Mouse (Mus musculus) limb, embryonic 11.5 days (tissue): ENCODE data around the gene Gm13272. TPM values are rescaled to one million over a fixed set of nuclear protein-coding genes. Genes with fewer than 3 reads are reported as not detected.
"Not testable (repeated sequence)": the region's sequence is repeated elsewhere in the genome, so short reads cannot be mapped to it uniquely, and the experiment has no call there.

Experiments used
- ATAC-seq: fragments of 200-750 bp; cut with Nextera tagmentation; 2 replicates; pipeline ENCODE4 v1.8.0; 2017; ENCODE audit warnings: low read depth; ENCODE audit not compliant: insufficient number of reproducible peaks, low FRiP score, low TSS enrichment
- DNase-seq: peaks from one replicate; pipeline ENCODE4 v3.0.0-alpha.2; 2015; ENCODE audit warnings: low spot score
- H3K27ac ChIP-seq: fragments of 300-500 bp; sonication (generic); replicated peaks from 2 replicates; pipeline ENCODE4 v1.5.1; 2014; ENCODE audit warnings: low read depth, mild to moderate bottlenecking, low read length
- H3K27me3 ChIP-seq: fragments of 300-500 bp; sonication (generic); 2 replicates; pipeline ENCODE4 v1.6.1; 2014; ENCODE audit warnings: mild to moderate bottlenecking, low read length, mixed read lengths; ENCODE audit not compliant: control insufficient read depth, insufficient read depth
- H3K36me3 ChIP-seq: fragments of 300-500 bp; sonication (generic); 2 replicates; pipeline ENCODE4 v1.6.1; 2014; ENCODE audit warnings: mild to moderate bottlenecking, low read length, moderate library complexity, mixed read lengths; ENCODE audit not compliant: control insufficient read depth, insufficient read depth
- H3K4me1 ChIP-seq: fragments of 300-500 bp; sonication (generic); 2 replicates; pipeline ENCODE4 v1.6.1; 2014; ENCODE audit warnings: low read length, mixed read lengths; ENCODE audit not compliant: control insufficient read depth, insufficient read depth
- H3K4me2 ChIP-seq: fragments of 300-500 bp; sonication (generic); 2 replicates; pipeline ENCODE4 v1.6.1; 2014; ENCODE audit warnings: low read depth, mild to moderate bottlenecking, moderate library complexity; ENCODE audit not compliant: severe bottlenecking
- H3K4me3 ChIP-seq: fragments of 300-500 bp; sonication (generic); 2 replicates; pipeline ENCODE4 v1.5.1; 2014; ENCODE audit warnings: low read depth, low read length
- H3K9ac ChIP-seq: fragments of 300-500 bp; sonication (generic); 2 replicates; pipeline ENCODE4 v1.6.1; 2014; ENCODE audit warnings: mild to moderate bottlenecking, low read length
- H3K9me3 ChIP-seq: fragments of 300-500 bp; sonication (generic); 2 replicates; pipeline ENCODE4 v1.6.1; 2016; ENCODE audit warnings: low read length; ENCODE audit not compliant: control insufficient read depth
- WGBS: fragments of 180-500 bp; shearing (Covaris S2); extraction: QIAGEN DNeasy Blood & Tissue Kit; methylation state at CpG from one replicate; pipeline ENCODE4 v1.1.7; 2014; 5-methylcytosine and 5-hydroxymethylcytosine counted together
- polyA plus RNA-seq: library from polyadenylated mRNA; unstranded; fragments of >200 nt; fragmentation: Nextera tagmentation; extraction: Ambion mirVana; gene quantifications from 2 replicates; pipeline ENCODE4 v1.2.1, GENCODE M21; 2014

The Gm13272 gene
- polyA plus RNA-seq, 1 experiment from 2014 or later: not detected

- not testable (repeated sequence) for H3K36me3 ChIP-seq, H3K4me3 ChIP-seq, H3K27ac ChIP-seq, ATAC-seq, H3K4me1 ChIP-seq, H3K9me3 ChIP-seq, H3K9ac ChIP-seq, H3K27me3 ChIP-seq, DNase-seq, H3K4me2 ChIP-seq
- no CpG with 5 or more reads among the region's 32 CpGs for WGBS
Measured at GRCm38 (mm10) chr4:88773534-88773933, 6.1 kb upstream of the Gm13272 start, which contains the start of gene Gm13290. Gene Gm13290 (plus strand): TSS chr4:88773834.

- not testable (repeated sequence) for H3K4me3 ChIP-seq, DNase-seq, ATAC-seq, H3K9ac ChIP-seq, H3K4me1 ChIP-seq, H3K4me2 ChIP-seq, H3K27me3 ChIP-seq, H3K36me3 ChIP-seq, H3K27ac ChIP-seq, H3K9me3 ChIP-seq
- no CpG with 5 or more reads among the region's 29 CpGs for WGBS
Measured at GRCm38 (mm10) chr4:88776622-88777021, 3.0 kb upstream of the Gm13272 start, which contains the start of gene Gm13289. Gene Gm13289 (plus strand): TSS chr4:88776922.

- not testable (repeated sequence) for H3K27ac ChIP-seq, H3K36me3 ChIP-seq, H3K4me1 ChIP-seq, H3K9ac ChIP-seq, H3K4me2 ChIP-seq, ATAC-seq, H3K27me3 ChIP-seq, DNase-seq, H3K4me3 ChIP-seq, H3K9me3 ChIP-seq
- 37% methylated on average over 15 of the region's 18 CpGs for whole genome bisulfite sequencing
Measured at GRCm38 (mm10) chr4:88780320-88780719, 670 bp downstream of the Gm13272 start.

GRCm38 (mm10) chr4:88781831-88782230, 2.2 kb downstream of the Gm13272 start, which contains the start of gene Ifnz:
Gene Ifnz (plus strand): TSS chr4:88782131.
- H3K27ac ChIP-seq, H3K4me1 ChIP-seq, ATAC-seq, H3K36me3 ChIP-seq, H3K9ac ChIP-seq, H3K4me3 ChIP-seq, DNase-seq, H3K27me3 ChIP-seq, H3K9me3 ChIP-seq: not testable (repeated sequence)
- WGBS: 35% methylated on average over 3 of the region's 7 CpGs
- H3K4me2 ChIP-seq: peak within 1 kb of the TSS; percentile 28; the same call in 1 of the 2 replicates

- peak overlapping the region; percentile 28; the same call in 1 of the 2 replicates for H3K4me2 ChIP-seq
Measured at GRCm38 (mm10) chr4:88782335-88782734, 2.7 kb downstream of the Gm13272 start.

GRCm38 (mm10) chr4:88785409-88785808, 5.8 kb downstream of the Gm13272 start, which contains the start of gene Gm13276:
Gene Gm13276 (plus strand): TSS chr4:88785709.
- not testable (repeated sequence) for H3K9ac ChIP-seq, H3K4me1 ChIP-seq, H3K4me3 ChIP-seq, DNase-seq, H3K27me3 ChIP-seq, ATAC-seq, H3K36me3 ChIP-seq, H3K27ac ChIP-seq, H3K4me2 ChIP-seq, H3K9me3 ChIP-seq
- WGBS: no CpG with 5 or more reads among the region's 27 CpGs

More at GRCm38 (mm10) chr4:88782335-88782734, 2.7 kb downstream of the Gm13272 start:
- H3K4me3 ChIP-seq, H3K9me3 ChIP-seq, H3K4me1 ChIP-seq, ATAC-seq, H3K27ac ChIP-seq, H3K27me3 ChIP-seq, H3K36me3 ChIP-seq, DNase-seq, H3K9ac ChIP-seq: not testable (repeated sequence)
- 0% methylated on average over 7 of the region's 31 CpGs for WGBS

GRCm38 (mm10) chr4:88788402-88788801, 8.8 kb downstream of the Gm13272 start, which contains the start of gene Gm13277:
Gene Gm13277 (plus strand): TSS chr4:88788632.
- not testable (repeated sequence) for H3K4me3 ChIP-seq

GRCm38 (mm10) chr4:88791250-88791649, 11.6 kb downstream of the Gm13272 start, which contains the start of gene Gm13278:
Gene Gm13278 (plus strand): TSS chr4:88791550.
- not testable (repeated sequence) for ATAC-seq, H3K9me3 ChIP-seq, DNase-seq, H3K27me3 ChIP-seq, H3K36me3 ChIP-seq, H3K4me1 ChIP-seq, H3K9ac ChIP-seq, H3K4me2 ChIP-seq, H3K4me3 ChIP-seq, H3K27ac ChIP-seq
- no CpG with 5 or more reads among the region's 28 CpGs for WGBS

More at GRCm38 (mm10) chr4:88788402-88788801, 8.8 kb downstream of the Gm13272 start, which contains the start of gene Gm13277:
- not testable (repeated sequence) for H3K36me3 ChIP-seq, H3K4me1 ChIP-seq, H3K27me3 ChIP-seq, DNase-seq, H3K9me3 ChIP-seq, H3K9ac ChIP-seq, ATAC-seq, H3K4me2 ChIP-seq, H3K27ac ChIP-seq
- no CpG with 5 or more reads among the region's 28 CpGs for WGBS
